Comparison of ENCODE assay signal across 28 mouse cellular contexts in genomic region chr3:76025523-76025922, GRCm38 (mm10). TPM values are rescaled to one million over a fixed set of nuclear protein-coding genes. Genes with fewer than 3 reads are reported as not detected.
"Had no signal": no experiment of that assay in that cellular context is flagged by ENCODE, and none has a peak within 500 bp of the region (broad histone marks: within the 10 kb centered on the region; RNA-seq: fewer than 3 reads in every experiment).

No protein-coding gene starts in this region.

- H3K9ac ChIP-seq: heart, embryonic 12.5 days; hindbrain, embryonic 12.5 days; hindbrain, embryonic 14.5 days; intestine, embryonic 15.5 days; limb, embryonic 12.5 days; liver, embryonic 13.5 days had no signal

- DNase-seq: gastrocnemius, postnatal 14 days; gastrocnemius, postnatal 36 days; heart, adult 2 months; heart, postnatal 10 days; heart, postnatal 4 days; kidney, adult 18-20 months; kidney, adult 8-10 months; kidney, postnatal 10 days; kidney, postnatal 25 days; kidney, postnatal 4 days; liver; liver, embryonic 13.5 days had no signal

- H3K27ac ChIP-seq: heart, adult 2 months; heart, embryonic 10.5 days; hindbrain, embryonic 10.5 days; hindbrain, embryonic 12.5 days; hindbrain, embryonic 14.5 days; intestine, embryonic 15.5 days; layer of hippocampus, adult 2 months; left cerebral cortex, adult 2 months; limb, embryonic 10.5 days; limb, embryonic 12.5 days; liver, embryonic 13.5 days had no signal

- H3K36me3 ChIP-seq: heart, embryonic 10.5 days; heart, embryonic 12.5 days; hindbrain, embryonic 10.5 days; hindbrain, embryonic 12.5 days; intestine, embryonic 15.5 days; limb, embryonic 10.5 days; limb, embryonic 12.5 days; liver, embryonic 13.5 days had no signal

- H3K27me3 ChIP-seq: heart, embryonic 12.5 days; hindbrain, embryonic 12.5 days; intestine, embryonic 15.5 days; limb, embryonic 12.5 days; liver, embryonic 13.5 days had no signal

- H3K4me1 ChIP-seq: heart, embryonic 10.5 days; heart, embryonic 12.5 days; hindbrain, embryonic 10.5 days; hindbrain, embryonic 12.5 days; intestine, embryonic 15.5 days; limb, embryonic 10.5 days; limb, embryonic 12.5 days; liver, embryonic 13.5 days had no signal

- H3K4me3 ChIP-seq: heart, adult 2 months; heart, embryonic 10.5 days; heart, embryonic 12.5 days; hindbrain, embryonic 10.5 days; hindbrain, embryonic 12.5 days; intestine, embryonic 15.5 days; layer of hippocampus, adult 2 months; left cerebral cortex, adult 2 months; limb, embryonic 10.5 days; limb, embryonic 12.5 days; liver, embryonic 13.5 days had no signal

- H3K9me3 ChIP-seq: heart, embryonic 10.5 days; heart, embryonic 12.5 days; hindbrain, embryonic 10.5 days; hindbrain, embryonic 12.5 days; intestine, embryonic 15.5 days; limb, embryonic 10.5 days; limb, embryonic 12.5 days; liver, embryonic 13.5 days had no signal

- ATAC-seq: hindbrain, embryonic 16.5 days; inflammation-experienced regulatory T-cells, adult 6 months; intestine, embryonic 15.5 days; intestine, postnatal 0 days had no signal

RNA-seq across cellular contexts. Expression of gene Fstl5, which starts 48.5 kb away (rescaled TPM):
- total RNA-seq: gastrocnemius, adult 18-20 months; gastrocnemius, adult 8-10 months; gastrocnemius, postnatal 14 days; gastrocnemius, postnatal 36 days; heart, postnatal 10 days; heart, postnatal 4 days had no signal
- polyA plus RNA-seq: gonadal fat pad, adult 2 months; heart, embryonic 10.5 days had no signal
